Mouse (Mus musculus) heart, embryonic 10.5 days (tissue): ENCODE data around the gene Reln. TPM values are rescaled to one million over a fixed set of nuclear protein-coding genes. Genes with fewer than 3 reads are reported as not detected.

ENCODE experiments used
- DNase-seq: peaks from one replicate; pipeline ENCODE4 v3.0.0-alpha.2; 2017; ENCODE audit warnings: low spot score
- H3K27ac ChIP-seq: fragments of 300-500 bp; sonication (generic); 2 replicates; pipeline ENCODE4 v1.5.1; 2016; ENCODE audit warnings: mild to moderate bottlenecking
- H3K27me3 ChIP-seq: fragments of 300-500 bp; sonication (generic); 2 replicates; pipeline ENCODE4 v1.6.1; 2016; ENCODE audit warnings: mild to moderate bottlenecking; ENCODE audit not compliant: poor library complexity, insufficient read depth, severe bottlenecking
- H3K36me3 ChIP-seq: fragments of 300-500 bp; sonication (generic); 2 replicates; pipeline ENCODE4 v1.6.1; 2016; ENCODE audit warnings: mild to moderate bottlenecking, moderate library complexity
- H3K4me1 ChIP-seq: fragments of 300-500 bp; sonication (generic); 2 replicates; pipeline ENCODE4 v1.6.1; 2016; ENCODE audit warnings: mild to moderate bottlenecking
- H3K4me3 ChIP-seq: fragments of 300-500 bp; sonication (generic); 2 replicates; pipeline ENCODE4 v1.5.1; 2016; ENCODE audit warnings: mild to moderate bottlenecking, moderate library complexity
- H3K9me3 ChIP-seq: fragments of 300-500 bp; sonication (generic); 2 replicates; pipeline ENCODE4 v1.6.1; 2016; ENCODE audit warnings: mild to moderate bottlenecking, moderate library complexity
- WGBS: fragments of 180-500 bp; shearing (Covaris S2); methylation state at CpG from one replicate; pipeline ENCODE4 v1.1.7; 2016; 5-methylcytosine and 5-hydroxymethylcytosine counted together
- polyA plus RNA-seq: library from polyadenylated mRNA; unstranded; fragments of >200 nt; fragmentation: Nextera tagmentation; extraction: Ambion mirVana; gene quantifications from 2 replicates; pipeline ENCODE4 v1.2.1, GENCODE M21; 2016

Gene Reln
- polyA plus RNA-seq, 1 experiment from 2014 or later, result 16.9 TPM

GRCm38 (mm10) chr5:21912835-21913530 lies 431.5 kb downstream of the Reln start:
- Histone ChIP-seq H3K36me3 (no peaks in the 10 kb centered on the region), H3K27me3 (no peaks in the 10 kb centered on the region), H3K4me3 (no peak overlapping the region), H3K27ac (no peak overlapping the region), H3K9me3 (no peaks in the 10 kb centered on the region), H3K4me1 (no peaks in the 10 kb centered on the region)
- WGBS, result 83% methylated on average over 23 of the region's 23 CpGs
- DNase-seq, result no peak

DNA sequence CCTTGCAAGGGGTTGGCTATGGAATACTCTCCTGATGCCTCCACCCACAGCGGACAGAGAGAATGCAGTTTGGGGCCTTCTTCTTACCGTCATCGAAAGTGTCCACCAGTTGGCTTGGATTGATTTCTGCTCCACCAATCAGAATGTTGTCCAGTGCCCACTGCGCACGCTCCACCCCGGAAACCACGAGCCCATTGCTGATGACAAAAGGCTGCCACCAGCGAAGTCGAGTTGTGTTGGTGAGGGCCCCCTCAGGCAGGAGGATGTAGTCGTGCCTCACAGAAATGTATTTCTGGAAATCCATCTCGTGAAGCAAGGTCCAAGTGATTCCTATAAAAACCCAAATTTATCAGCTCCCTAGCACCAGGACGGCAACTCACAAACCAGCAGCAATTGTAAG lies 433.8 kb downstream of the Reln start:
- WGBS, result 92% methylated on average over 12 of the region's 12 CpGs
- no peak for DNase-seq
- no peaks in the 10 kb centered on the region for H3K27me3 ChIP-seq
- no peaks in the 10 kb centered on the region for H3K4me1 ChIP-seq
- H3K36me3 ChIP-seq, result no peaks in the 10 kb centered on the region
- no peaks in the 10 kb centered on the region for H3K9me3 ChIP-seq
- no peak overlapping the region for H3K4me3 ChIP-seq
- no peak overlapping the region for H3K27ac ChIP-seq

- Histone ChIP-seq H3K27me3 (no peaks in the 10 kb centered on the region), H3K36me3 (no peaks in the 10 kb centered on the region), H3K27ac (no peak overlapping the region), H3K9me3 (no peaks in the 10 kb centered on the region), H3K4me1 (no peaks in the 10 kb centered on the region), H3K4me3 (no peak overlapping the region)
- no peak for DNase-seq
- WGBS, result 86% methylated on average over 3 of the region's 3 CpGs
Observed at GRCm38 (mm10) chr5:21909713-21910112, 434.8 kb downstream of the Reln start.

GRCm38 (mm10) chr5:21901411-21901810 lies 443.1 kb downstream of the Reln start:
- Histone ChIP-seq H3K36me3 (no peaks in the 10 kb centered on the region), H3K4me1 (peaks cover 14% of the 10 kb centered on the region), H3K4me3 (no peak overlapping the region), H3K9me3 (no peaks in the 10 kb centered on the region), H3K27me3 (no peaks in the 10 kb centered on the region), H3K27ac (0 out of 2 replicates have a peak overlapping the region, but pooled peaks have one; percentile 7)
- DNase-seq, result no peak
- whole genome bisulfite sequencing, result 61% methylated on average over 12 of the region's 12 CpGs

- Histone ChIP-seq H3K27me3 (no peaks in the 10 kb centered on the region), H3K4me1 (peaks cover 19% of the 10 kb centered on the region), H3K9me3 (no peaks in the 10 kb centered on the region), H3K27ac (no peak overlapping the region), H3K4me3 (no peak overlapping the region), H3K36me3 (no peaks in the 10 kb centered on the region)
- WGBS, result 63% methylated on average over 6 of the region's 6 CpGs
- DNase-seq, result no peak
Observed at GRCm38 (mm10) chr5:21900891-21901290, 443.6 kb downstream of the Reln start.

DNA sequence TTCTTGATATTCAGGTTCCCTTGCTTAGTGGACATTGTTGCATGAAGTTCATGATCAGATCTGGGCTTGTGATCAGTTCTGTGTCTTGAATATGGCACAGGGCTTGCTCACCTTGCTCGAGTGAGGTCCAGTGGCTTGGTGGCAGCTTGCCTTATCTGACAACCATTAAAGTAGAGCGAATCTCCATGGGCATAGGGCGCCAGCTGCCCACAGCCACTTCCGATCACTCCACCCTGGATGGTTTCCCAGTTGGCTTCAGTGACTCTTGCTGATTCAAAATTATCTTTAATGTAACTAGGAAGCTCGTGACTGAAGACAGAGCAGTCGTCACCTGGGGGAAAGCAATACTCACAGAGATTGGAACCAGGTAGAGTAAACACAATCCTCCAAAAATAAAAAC lies 445.6 kb downstream of the Reln start:
- H3K4me1 ChIP-seq, result peaks cover 20% of the 10 kb centered on the region
- no peaks in the 10 kb centered on the region for H3K9me3 ChIP-seq
- 87% methylated on average over 6 of the region's 6 CpGs for WGBS
- DNase-seq, result no peak
- no peak overlapping the region for H3K4me3 ChIP-seq
- H3K27ac ChIP-seq, result no peak overlapping the region
- H3K36me3 ChIP-seq, result no peaks in the 10 kb centered on the region
- no peaks in the 10 kb centered on the region for H3K27me3 ChIP-seq

- Histone ChIP-seq H3K4me1 (peaks cover 20% of the 10 kb centered on the region), H3K9me3 (no peaks in the 10 kb centered on the region), H3K27ac (no peak overlapping the region), H3K27me3 (no peaks in the 10 kb centered on the region), H3K4me3 (no peak overlapping the region), H3K36me3 (no peaks in the 10 kb centered on the region)
- DNase-seq, result peak; percentile 80
- WGBS, result 49% methylated on average over 14 of the region's 14 CpGs
Observed at GRCm38 (mm10) chr5:21896586-21896985, 447.9 kb downstream of the Reln start.

DNA sequence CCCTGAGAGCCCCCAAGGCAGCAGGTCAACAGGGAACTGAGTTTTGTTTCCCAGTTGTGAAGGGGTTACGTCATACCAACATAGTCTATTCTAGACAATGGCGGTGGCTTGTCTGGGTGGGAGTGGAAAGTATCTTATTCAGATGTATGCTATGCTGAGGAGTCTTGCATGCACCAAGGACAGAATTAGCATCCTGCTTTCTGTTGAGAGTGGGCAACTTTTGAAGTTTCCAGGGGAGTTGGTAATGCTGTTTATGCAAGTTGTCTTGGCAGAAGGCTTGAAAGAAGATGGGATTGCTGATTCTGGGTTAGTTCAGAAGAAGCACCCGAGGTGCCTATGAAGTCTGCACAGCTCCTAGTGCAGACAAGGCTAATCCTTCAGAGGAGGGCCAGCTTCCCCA lies 450.3 kb downstream of the Reln start:
- no peak for DNase-seq
- H3K36me3 ChIP-seq, result no peaks in the 10 kb centered on the region
- no peak overlapping the region for H3K27ac ChIP-seq
- WGBS, result 85% methylated on average over 3 of the region's 3 CpGs
- no peak overlapping the region for H3K4me3 ChIP-seq
- no peaks in the 10 kb centered on the region for H3K9me3 ChIP-seq
- 0 out of 2 replicates have a peak, but pooled peaks cover 9% of the 10 kb centered on the region for H3K4me1 ChIP-seq
- no peaks in the 10 kb centered on the region for H3K27me3 ChIP-seq

DNA sequence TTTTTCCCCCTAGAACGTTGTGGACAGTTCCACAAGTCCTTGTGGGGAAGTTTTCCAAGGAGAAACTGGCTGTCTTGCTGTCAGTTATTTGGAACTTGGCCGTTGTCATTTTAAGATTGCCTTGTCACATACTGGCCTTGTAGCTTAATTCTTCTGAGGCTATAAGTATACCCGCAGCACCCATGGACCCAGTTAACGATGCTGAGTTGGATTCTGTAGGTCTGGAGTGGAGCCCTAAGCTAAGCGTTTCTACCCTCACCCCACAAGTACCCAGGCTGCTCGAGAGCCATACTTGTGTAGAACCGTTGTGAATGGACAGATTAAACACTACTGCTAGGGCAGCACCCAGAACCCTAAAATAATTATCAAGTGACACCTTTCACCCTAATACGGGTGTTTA lies 477.8 kb downstream of the Reln start:
- H3K4me3 ChIP-seq, result no peak overlapping the region
- no peaks in the 10 kb centered on the region for H3K9me3 ChIP-seq
- peaks cover 14% of the 10 kb centered on the region for H3K4me1 ChIP-seq
- H3K27ac ChIP-seq, result no peak overlapping the region
- 62% methylated on average over 8 of the region's 8 CpGs for WGBS
- DNase-seq, result no peak
- H3K27me3 ChIP-seq, result peaks cover 13% of the 10 kb centered on the region
- H3K36me3 ChIP-seq, result no peaks in the 10 kb centered on the region

DNA sequence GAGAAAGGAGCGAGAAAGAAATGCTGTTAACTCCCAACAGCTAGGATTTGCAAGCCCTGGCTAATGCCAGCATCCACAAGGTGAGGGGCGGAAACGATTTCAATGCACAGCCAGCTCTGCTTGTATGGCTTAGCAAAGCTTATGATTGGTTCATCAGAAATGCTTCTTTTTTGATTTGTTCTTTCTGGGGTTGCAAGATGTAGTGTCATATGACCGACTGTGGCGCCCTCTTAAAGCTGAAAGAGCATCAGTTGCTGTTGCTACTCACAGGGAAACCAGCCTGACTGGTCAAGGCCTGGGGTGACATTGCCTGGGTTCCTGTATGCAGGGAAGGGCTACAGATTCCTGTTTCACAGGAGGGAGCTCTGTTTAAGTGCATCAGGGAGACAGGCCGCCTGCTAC lies 478.2 kb downstream of the Reln start:
- 18% methylated on average over 6 of the region's 6 CpGs for WGBS
- Histone ChIP-seq H3K9me3 (no peaks in the 10 kb centered on the region), H3K27ac (no peak overlapping the region), H3K4me1 (peaks cover 14% of the 10 kb centered on the region), H3K27me3 (peaks cover 13% of the 10 kb centered on the region), H3K4me3 (peak overlapping the region; percentile 29; the same call in 1 of the 2 replicates), H3K36me3 (no peaks in the 10 kb centered on the region)
- DNase-seq, result no peak

- Histone ChIP-seq H3K36me3 (no peaks in the 10 kb centered on the region), H3K27ac (no peak within 1 kb of the TSS), H3K9me3 (no peaks in the 10 kb centered on the region), H3K4me1 (peaks cover 14% of the 10 kb centered on the region), H3K27me3 (peaks cover 13% of the 10 kb centered on the region), H3K4me3 (peak within 1 kb of the TSS; percentile 48)
- WGBS, result 1% methylated on average over 29 of the region's 29 CpGs
- DNase-seq, result no peak
Observed at GRCm38 (mm10) chr5:21865346-21866107, 479.0 kb downstream of the Reln start, which contains the start of gene Slc26a5. TSS of gene Slc26a5 (minus strand) at chr5:21865604.

GRCm38 (mm10) chr5:21858653-21859052 lies 485.8 kb downstream of the Reln start:
- DNase-seq, result peak; percentile 59
- WGBS, result 85% methylated on average over 7 of the region's 7 CpGs
- no peak overlapping the region for H3K27ac ChIP-seq
- no peaks in the 10 kb centered on the region for H3K27me3 ChIP-seq
- H3K4me3 ChIP-seq, result no peak overlapping the region
- no peaks in the 10 kb centered on the region for H3K9me3 ChIP-seq
- H3K4me1 ChIP-seq, result no peaks in the 10 kb centered on the region
- H3K36me3 ChIP-seq, result no peaks in the 10 kb centered on the region

DNA sequence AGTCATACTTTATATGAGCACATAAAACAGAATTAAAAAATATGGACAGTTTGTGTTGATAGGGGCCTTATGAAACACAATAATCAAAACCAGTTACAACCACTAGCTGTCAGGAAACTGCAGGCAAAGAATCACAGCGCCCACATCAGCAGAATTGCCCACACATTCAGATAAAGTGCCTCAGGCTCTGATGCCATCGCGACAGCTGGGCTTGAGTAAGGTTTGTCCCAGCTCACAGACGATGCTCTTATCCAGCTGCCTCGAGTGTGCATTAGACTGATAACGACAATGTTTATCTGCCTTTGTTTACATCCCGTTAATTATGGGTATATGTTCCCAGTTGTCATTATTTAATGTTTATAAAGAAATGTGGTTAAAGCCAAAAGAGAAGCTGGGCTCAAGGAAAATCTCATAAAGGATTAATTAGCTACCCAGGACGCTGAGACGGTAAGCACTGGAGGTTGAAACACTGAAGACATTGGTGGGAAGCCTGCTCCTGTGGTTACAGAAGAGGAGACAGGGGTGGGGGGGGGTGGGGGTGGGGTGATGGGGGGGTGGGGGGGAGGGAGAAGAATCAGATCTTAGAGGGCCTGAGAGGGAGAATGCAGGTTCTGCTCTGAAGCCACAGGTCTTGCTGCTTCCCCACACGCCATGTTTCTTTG lies 492.7 kb downstream of the Reln start:
- H3K4me3 ChIP-seq, result no peak overlapping the region
- H3K36me3 ChIP-seq, result no peaks in the 10 kb centered on the region
- no peaks in the 10 kb centered on the region for H3K9me3 ChIP-seq
- 47% methylated on average over 10 of the region's 10 CpGs for WGBS
- peak; percentile 30 for DNase-seq
- H3K27me3 ChIP-seq, result no peaks in the 10 kb centered on the region
- H3K27ac ChIP-seq, result no peak overlapping the region
- H3K4me1 ChIP-seq, result no peaks in the 10 kb centered on the region
